Mouse (Mus musculus) left cerebral cortex, adult 2 months (tissue): Measurements from ENCODE around the gene Patj. TPM values are rescaled to one million over a fixed set of nuclear protein-coding genes. Genes with fewer than 3 reads are reported as not detected.

Experiments used
- DNase-seq, 2 experiments: peaks; one replicate each; pipeline ENCODE4 v3.0.0; 2021 to 2022; ENCODE audit warnings: low spot score in 2 of 2, mixed read lengths in 1 of 2; ENCODE audit errors: extremely low spot score in 1 of 2
- H3K27ac ChIP-seq: fragments of 200-600 bp; 2 replicates; pipeline ENCODE4 v1.8.1; 2022
- H3K4me3 ChIP-seq: fragments of 200-600 bp; 2 replicates; pipeline ENCODE4 v1.8.1; 2022
- CTCF ChIP-seq: fragments of 200-600 bp; IDR thresholded peaks from 2 replicates; pipeline ENCODE4 v1.8.1; 2022; ENCODE audit warnings: antibody characterized with exemption, mild to moderate bottlenecking, moderate library complexity
- intact Hi-C: fragments of 180-260 bp; cut with DNase I; formaldehyde crosslinking; loops from one replicate; pipeline ENCODE4 v1.15.1; 2025
- total RNA-seq, 2 experiments: library from RNA; stranded (reverse); gene quantifications; 2 replicates each; pipeline ENCODE4 v1.2.3; 2021

Gene Patj
- total RNA-seq, 2 experiments from 2014 or later, result 16.0 to 17.5 TPM

DNA sequence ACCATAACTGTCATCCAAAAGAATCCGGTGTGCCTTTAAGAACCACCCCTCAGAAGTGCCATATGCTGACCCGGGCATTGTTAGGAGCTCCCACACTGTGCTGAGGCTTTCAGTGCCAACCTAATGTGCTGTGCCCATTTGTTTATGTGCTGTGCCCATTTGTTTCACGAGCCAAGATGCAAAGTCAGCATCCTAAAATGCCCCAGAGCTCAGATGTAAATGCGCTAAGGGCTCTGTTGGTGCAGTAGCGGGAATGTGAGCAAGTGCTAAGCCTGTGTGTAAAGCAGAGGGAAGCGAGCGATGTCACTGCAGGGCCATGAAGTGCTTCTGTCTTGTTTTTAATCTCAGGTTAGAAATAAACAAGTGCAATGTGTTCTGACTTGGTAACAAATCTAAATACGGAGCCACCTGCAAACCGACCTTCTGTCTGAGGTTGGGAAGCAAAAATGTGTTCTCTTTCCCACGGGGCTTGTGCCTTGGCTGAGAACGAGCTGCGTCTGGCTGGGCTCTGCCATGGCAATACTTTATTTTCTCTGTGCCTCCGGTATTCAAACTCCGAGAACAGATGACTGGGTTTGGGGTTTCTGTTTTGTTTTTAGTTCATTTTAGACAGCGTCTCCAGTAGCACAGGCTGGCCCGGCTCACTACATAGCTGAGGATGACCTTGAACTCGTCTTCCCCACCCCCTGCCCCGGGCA lies 239.7 kb downstream of the Patj start:
- Histone ChIP-seq H3K27ac (no peak overlapping the region), H3K4me3 (no peak overlapping the region)
- DNase-seq, result no peak
- TF ChIP-seq CTCF, result no peak
- intact Hi-C loops, result no loop called here

- intact Hi-C loops, result no loop called here
- no peak overlapping the region for H3K4me3 ChIP-seq
- DNase-seq, result no peak
- TF ChIP-seq CTCF, result no peak
- H3K27ac ChIP-seq, result no peak overlapping the region
Observed at GRCm38 (mm10) chr4:98638731-98639130, 243.1 kb downstream of the Patj start.

DNA sequence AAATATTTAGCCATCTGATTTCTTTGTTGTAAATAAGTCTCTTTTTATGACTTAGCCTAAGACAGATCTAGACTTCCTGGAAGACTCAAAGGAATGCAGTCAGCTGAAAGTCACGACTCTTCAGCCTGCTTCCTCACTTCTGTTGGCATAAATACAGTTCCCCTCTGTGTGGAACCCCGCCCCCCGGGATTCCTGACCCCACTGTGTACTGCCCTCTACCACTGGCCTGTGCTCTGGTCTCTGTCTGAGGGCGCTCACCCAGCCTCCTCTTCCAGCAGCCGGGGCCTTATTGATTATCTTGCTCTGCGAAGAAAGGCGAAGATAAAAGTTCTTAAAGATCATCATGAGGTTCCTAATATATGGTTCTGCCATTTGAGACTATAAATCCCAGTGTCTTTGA lies 258.1 kb downstream of the Patj start:
- intact Hi-C loops, result no loop called here
- Histone ChIP-seq H3K4me3 (no peak overlapping the region), H3K27ac (no peak overlapping the region)
- no peak for TF ChIP-seq CTCF
- no peak for DNase-seq

DNA sequence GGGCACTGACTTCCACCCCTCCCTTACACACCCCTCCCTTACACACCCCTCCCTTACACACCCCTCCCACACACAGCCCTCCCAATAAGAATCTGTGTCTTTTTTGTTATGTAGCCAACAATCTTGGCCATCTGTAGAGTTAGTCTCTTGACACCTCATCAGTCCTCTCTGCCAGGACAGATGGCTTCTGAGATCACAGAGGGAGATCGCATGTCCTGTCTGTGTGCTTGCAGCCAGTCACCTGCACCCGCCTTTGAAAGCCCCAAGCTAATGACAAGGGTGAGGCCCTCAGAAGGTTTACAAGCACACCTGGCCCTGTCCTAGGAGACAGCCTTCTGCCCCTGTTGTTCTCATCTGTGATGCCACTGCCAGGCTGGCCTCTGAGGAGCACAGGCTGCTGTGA lies 258.8 kb downstream of the Patj start:
- no peak for DNase-seq
- Histone ChIP-seq H3K27ac (no peak overlapping the region), H3K4me3 (no peak overlapping the region)
- TF ChIP-seq CTCF, result no peak
- intact Hi-C loops, result no loop called here

- intact Hi-C loops, result no loop called here
- Histone ChIP-seq H3K27ac (no peak overlapping the region), H3K4me3 (no peak overlapping the region)
- no peak for TF ChIP-seq CTCF
- DNase-seq, result no peak
Observed at GRCm38 (mm10) chr4:98656759-98657158, 261.2 kb downstream of the Patj start.

DNA sequence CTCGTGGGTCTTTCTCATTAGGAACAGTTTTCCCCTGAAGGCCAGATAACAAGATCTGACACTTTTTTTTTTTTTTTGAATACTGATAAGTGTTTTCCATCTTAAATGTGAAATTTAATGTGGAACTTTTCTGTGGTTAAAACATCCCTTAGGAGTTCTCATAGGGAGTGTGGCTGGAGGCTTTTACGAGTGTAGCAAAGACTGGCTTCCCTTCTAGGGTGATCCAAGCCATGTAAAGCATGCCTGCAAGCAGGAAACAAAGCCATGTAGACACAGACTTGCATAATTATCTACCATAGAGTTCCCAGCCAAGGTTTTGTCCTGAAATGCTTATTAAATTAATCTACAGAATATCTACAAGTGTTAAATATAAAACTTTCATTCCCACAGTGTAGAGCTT lies 263.4 kb downstream of the Patj start:
- no peak overlapping the region for H3K27ac ChIP-seq
- no peak for TF ChIP-seq CTCF
- no peak overlapping the region for H3K4me3 ChIP-seq
- no peak for DNase-seq
- intact Hi-C loops, result no loop called here

DNA sequence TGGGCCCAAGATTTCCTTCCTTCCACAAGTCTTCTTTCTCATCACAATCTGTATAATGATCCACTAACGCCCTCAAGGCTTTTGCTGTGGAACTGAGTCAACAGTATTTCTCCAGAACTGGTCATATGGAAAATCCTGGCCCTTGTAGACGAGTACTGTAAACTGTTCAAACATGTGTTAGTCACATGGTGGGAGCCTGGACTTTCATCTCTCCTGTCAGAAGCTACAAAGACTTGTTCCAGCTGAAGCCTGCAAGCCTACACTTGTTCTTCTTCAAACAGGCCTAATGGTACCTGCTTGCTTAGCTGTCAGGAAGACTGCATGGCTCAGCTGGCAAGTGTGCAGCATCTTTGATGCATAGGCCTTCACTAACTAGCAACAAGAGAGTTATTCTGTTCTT lies 264.9 kb downstream of the Patj start:
- TF ChIP-seq CTCF, result no peak
- no peak overlapping the region for H3K4me3 ChIP-seq
- H3K27ac ChIP-seq, result no peak overlapping the region
- DNase-seq, result no peak
- intact Hi-C loops, result no loop called here

DNA sequence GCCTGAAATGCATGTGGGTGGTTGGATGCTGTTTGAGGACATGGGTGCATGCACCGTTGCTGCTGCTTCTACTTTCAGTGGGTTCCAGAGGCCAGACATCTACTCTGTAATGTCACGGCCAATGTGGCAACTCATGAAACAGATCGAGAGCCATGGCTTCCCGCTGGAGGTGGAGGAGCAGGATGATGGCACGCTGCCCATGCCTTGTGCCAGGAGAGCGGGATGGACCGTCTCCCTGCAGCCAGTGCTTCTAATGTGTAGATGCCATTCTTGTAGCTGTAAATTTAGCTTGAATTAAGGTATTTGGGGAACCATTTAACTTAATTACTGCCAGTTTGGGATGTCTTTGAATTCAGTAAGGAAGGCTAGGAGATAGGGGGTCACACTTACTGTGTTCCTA lies 270.3 kb downstream of the Patj start:
- no peak for DNase-seq
- no peak overlapping the region for H3K27ac ChIP-seq
- no peak for TF ChIP-seq CTCF
- intact Hi-C loops, result no loop called here
- H3K4me3 ChIP-seq, result no peak overlapping the region

DNA sequence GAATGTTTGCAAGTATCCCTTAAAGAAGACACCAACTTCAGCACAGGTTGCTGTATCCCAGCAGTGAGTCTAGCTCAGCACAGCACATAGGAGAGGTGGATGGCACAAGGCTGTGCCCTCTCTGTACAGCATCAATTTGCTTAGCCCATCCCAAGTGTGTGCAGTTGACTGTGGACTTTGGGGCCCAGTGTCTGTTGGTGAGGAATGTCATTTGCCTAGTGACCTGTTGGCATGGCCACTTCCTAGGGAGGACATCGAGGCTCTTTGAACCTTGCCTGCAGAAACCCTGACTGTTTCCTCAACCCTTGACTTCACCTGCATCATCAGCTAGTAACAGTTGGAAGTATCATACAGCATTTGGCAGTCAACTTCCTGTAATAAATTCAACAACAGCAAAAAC lies 270.9 kb downstream of the Patj start:
- no peak for DNase-seq
- TF ChIP-seq CTCF, result no peak
- Histone ChIP-seq H3K27ac (no peak overlapping the region), H3K4me3 (no peak overlapping the region)
- intact Hi-C loops, result no loop called here

DNA sequence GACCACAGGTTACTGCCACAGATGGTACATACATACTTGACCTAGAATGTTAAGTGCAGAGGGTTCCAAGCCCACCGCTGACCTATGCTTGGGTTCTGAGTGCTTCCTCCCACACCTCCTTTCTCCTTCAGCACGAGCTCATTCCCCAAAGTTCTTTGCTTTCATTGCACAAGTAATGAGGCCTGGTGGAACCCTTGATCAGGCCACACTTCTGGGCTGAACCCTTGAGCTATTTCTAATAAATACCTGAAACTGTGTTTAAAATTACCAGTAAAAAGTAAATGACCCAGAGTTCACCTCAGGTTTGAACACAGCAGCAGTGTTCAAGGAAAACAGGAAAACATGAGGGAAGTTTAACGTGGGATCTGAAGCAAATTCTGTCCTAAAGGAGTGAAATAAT lies 271.4 kb downstream of the Patj start:
- Histone ChIP-seq H3K4me3 (no peak overlapping the region), H3K27ac (no peak overlapping the region)
- intact Hi-C loops, result no loop called here
- no peak for TF ChIP-seq CTCF
- no peak for DNase-seq

GRCm38 (mm10) chr4:98677506-98677905 lies 281.9 kb downstream of the Patj start:
- Histone ChIP-seq H3K4me3 (no peak overlapping the region), H3K27ac (no peak overlapping the region)
- no peak for TF ChIP-seq CTCF
- intact Hi-C loops, result no loop called here
- no peak for DNase-seq

DNA sequence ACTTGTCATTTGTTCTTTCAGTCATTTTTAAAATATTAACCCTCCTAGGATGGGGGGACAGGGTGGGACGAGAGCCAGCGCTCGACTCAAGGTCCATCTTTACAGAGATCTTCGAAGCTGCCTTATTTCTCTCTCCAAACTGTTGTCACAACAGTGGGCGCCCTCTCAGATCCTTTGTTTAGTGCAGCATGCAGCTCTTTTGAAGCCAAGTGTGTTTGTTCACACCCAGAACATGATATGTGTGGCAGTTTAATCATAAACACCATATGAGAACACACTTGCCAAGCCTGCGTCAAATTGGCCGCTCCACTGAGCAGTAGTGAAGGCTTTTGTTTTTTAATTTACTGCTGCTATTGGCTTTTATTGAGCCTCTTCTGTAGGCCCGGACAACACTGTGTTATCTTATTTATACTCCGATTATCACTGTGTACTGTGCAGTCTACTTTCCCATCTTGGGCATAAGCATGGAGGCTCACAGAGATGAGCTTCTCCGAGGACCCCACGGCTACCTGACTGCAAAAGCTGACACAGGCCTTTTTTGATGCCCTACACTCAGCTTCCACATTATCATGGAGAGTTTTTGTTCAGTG lies 291.2 kb downstream of the Patj start:
- no peak overlapping the region for H3K4me3 ChIP-seq
- intact Hi-C loops, result no loop called here
- no peak for TF ChIP-seq CTCF
- no peak overlapping the region for H3K27ac ChIP-seq
- no peak for DNase-seq

GRCm38 (mm10) chr4:98688116-98688515 lies 292.5 kb downstream of the Patj start:
- no peak for DNase-seq
- no peak for TF ChIP-seq CTCF
- Histone ChIP-seq H3K27ac (no peak overlapping the region), H3K4me3 (no peak overlapping the region)
- intact Hi-C loops, result no loop called here
